Mouse (Mus musculus): ENCODE data around the gene Matk. TPM values are rescaled to one million over a fixed set of nuclear protein-coding genes. Genes with fewer than 3 reads are reported as not detected.

Matk gene
- polyA plus RNA-seq, 1 experiment = 0.15 TPM

DNA sequence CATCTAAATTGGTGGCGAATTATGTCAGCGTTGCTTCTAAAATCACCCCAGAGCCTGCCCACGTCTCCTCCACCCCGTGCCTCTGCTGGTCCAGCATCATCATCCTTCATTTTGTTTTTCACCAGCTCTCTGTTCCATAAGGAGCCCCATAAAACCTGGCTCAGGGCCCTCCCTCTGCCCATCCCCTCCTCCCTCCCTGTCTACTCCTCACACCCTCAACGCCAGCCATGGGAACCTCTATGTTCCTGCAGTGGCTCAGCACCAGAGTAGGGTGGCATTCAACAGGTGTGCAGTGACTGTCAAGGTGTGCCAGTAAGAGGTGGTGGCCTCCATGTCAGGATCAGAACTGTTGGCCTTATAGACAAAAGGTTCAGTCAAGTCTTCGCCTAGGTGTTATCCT is 42.5 kb downstream of the Matk start:
- TF ChIP-seq GATA1 (IDR thresholded peaks at IDR 0.05; ENCODE audit: low read length) (no peak), TAL1 (IDR thresholded peaks at IDR 0.05; ENCODE audit: low read length) (no peak)
- H3K9me3 ChIP-seq (ENCODE audit: control insufficient read depth, low read length) = no peaks in the 10 kb centered on the region
- H3K4me1 ChIP-seq (ENCODE audit: control insufficient read depth) = peaks cover 88% of the 10 kb centered on the region
- peaks cover 4% of the 10 kb centered on the region for H3K27me3 ChIP-seq (ENCODE audit: control insufficient read depth)
- peaks cover 28% of the 10 kb centered on the region for H3K36me3 ChIP-seq (ENCODE audit: control insufficient read depth)
- no peak overlapping the region for H3K4me3 ChIP-seq (replicated peaks)

DNA sequence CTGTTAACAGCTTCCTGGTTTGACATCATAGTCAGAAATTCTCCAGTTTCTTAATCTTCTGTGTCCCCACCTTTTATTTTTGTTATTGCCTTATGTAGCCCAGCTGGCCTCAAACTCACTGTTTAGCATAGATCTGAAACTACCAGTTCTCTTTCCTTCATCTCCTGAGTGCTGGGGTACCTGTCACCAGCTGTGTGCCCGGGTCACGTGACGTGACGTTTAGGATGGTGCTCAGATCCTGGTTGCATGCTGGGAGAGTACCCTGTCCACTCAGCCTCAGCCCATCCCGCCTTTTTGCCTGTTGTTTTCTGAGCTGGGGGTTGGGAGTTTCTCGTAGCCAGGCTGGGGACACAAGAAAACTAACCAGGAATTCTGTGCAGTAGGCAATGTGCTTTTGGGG is 44.5 kb downstream of the Matk start:
- Histone ChIP-seq H3K9me3 (ENCODE audit: control insufficient read depth, low read length) (no peaks in the 10 kb centered on the region), H3K4me3 (replicated peaks) (no peak overlapping the region), H3K4me1 (ENCODE audit: control insufficient read depth) (peaks cover 90% of the 10 kb centered on the region), H3K27me3 (ENCODE audit: control insufficient read depth) (no peaks in the 10 kb centered on the region), H3K36me3 (ENCODE audit: control insufficient read depth) (peaks cover 36% of the 10 kb centered on the region)
- TF ChIP-seq TAL1 (IDR thresholded peaks at IDR 0.05; ENCODE audit: low read length) (no peak), GATA1 (IDR thresholded peaks at IDR 0.05; ENCODE audit: low read length) (no peak)

DNA sequence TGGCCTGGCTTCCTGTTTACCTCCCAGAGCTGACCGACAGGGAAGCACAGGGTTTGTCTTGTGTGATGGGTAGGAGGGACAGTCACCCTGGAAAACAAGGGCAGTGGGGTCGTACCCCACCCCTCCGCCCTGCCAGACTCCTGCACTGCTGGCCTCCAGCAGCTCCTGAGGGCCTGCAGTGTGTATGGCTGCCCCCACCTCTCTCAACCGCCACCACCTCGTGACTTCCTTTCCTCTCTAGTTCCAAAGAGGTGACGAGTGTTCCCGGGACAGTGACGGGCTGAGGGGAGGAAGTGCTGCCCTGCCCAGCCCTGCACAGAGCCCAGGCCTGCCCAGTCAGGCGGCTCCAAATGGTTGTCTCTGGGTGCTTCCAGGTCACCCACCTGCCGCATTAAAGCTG is 45.1 kb downstream of the Matk start:
- TF ChIP-seq TAL1 (IDR thresholded peaks at IDR 0.05; ENCODE audit: low read length) (no peak), GATA1 (IDR thresholded peaks at IDR 0.05; ENCODE audit: low read length) (no peak)
- peaks cover 38% of the 10 kb centered on the region for H3K36me3 ChIP-seq (ENCODE audit: control insufficient read depth)

DNA sequence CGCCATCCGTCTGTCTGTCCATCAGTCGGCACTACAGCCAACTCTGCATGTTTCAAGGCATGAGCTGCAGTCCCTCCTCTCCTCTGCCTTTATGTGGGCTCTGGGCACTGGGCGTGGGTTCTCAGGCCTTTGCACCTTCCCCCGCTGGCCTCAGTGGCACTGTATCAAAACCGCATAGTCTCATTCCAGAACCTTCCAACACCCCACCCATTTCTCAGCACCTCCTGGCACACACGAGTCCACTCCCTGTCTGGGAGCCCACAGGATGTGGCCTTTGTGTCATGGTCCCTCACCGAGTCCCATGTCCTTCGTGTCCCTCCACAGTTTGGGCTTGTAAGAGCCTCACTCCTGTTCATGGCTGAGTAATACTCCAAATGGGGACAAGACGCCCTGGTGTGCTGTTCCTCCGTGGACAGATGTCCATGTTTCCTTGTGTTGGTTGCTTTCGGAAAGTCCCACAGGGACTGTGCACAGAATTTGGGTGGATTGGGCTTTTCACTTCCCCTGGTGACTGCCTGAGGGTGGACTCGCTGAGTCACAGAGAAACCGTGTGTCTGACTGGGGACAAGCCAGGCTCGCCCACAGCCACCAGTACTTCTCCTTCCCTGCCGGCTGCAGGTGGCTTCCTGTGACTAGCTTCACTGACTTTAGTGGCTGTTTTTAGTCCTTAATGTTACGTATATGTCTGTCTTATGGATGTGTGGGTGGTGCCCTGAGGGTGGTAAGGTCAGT is 45.8 kb downstream of the Matk start:
- TF ChIP-seq GATA1 (IDR thresholded peaks at IDR 0.05; ENCODE audit: low read length) = no peak
- TF ChIP-seq TAL1 (IDR thresholded peaks at IDR 0.05; ENCODE audit: low read length) = no peak
- Histone ChIP-seq H3K27me3 (ENCODE audit: control insufficient read depth) (no peaks in the 10 kb centered on the region), H3K9me3 (ENCODE audit: control insufficient read depth, low read length) (no peaks in the 10 kb centered on the region), H3K4me3 (replicated peaks) (no peak overlapping the region), H3K36me3 (ENCODE audit: control insufficient read depth) (peaks cover 38% of the 10 kb centered on the region), H3K4me1 (ENCODE audit: control insufficient read depth) (peaks cover 93% of the 10 kb centered on the region)

More for the DNA sequence above, 45.1 kb downstream of the Matk start:
- peaks cover 92% of the 10 kb centered on the region for H3K4me1 ChIP-seq (ENCODE audit: control insufficient read depth)
- H3K4me3 ChIP-seq (replicated peaks) = no peak overlapping the region
- no peaks in the 10 kb centered on the region for H3K27me3 ChIP-seq (ENCODE audit: control insufficient read depth)
- no peaks in the 10 kb centered on the region for H3K9me3 ChIP-seq (ENCODE audit: control insufficient read depth, low read length)

DNA sequence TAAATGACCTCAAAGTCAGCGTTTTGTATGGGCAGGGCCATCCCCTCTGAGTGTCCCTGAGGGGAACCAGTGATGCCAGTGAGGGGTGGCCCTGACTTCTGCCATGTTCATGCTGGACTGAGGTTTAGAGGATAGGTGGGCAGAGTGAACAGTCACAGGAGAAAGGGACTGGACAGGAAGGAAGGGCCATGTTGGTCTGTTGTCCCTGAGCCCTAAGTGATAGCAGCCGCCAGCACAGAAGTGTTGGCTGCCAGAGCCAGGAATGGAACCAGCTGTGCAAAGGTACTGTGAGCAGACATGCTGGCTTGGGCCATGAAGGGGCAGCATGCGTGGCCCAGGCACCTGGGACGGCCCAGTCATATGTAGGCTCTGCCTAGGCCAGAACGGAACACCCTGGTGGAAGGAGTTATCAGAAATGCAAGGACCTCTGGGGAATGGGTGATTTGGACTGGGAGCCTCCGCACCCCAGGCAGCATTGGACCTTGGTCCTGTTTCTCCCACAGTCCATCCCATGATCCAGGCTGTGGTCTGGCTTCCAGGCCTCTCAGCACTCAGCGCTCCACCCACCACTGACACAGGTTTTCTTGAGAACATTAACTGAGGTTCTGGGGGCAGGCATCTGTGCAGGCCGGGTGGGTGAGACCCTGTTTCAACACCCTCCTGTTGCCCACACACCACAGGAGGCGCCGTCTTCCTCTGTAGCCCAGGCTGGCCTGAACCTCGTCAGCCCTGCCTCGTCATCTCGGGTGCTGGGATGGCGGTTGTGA is 47.0 kb downstream of the Matk start:
- peaks cover 90% of the 10 kb centered on the region for H3K4me1 ChIP-seq (ENCODE audit: control insufficient read depth)
- H3K36me3 ChIP-seq (ENCODE audit: control insufficient read depth) = peaks cover 34% of the 10 kb centered on the region
- TF ChIP-seq TAL1 (IDR thresholded peaks at IDR 0.05; ENCODE audit: low read length) (no peak), GATA1 (IDR thresholded peaks at IDR 0.05; ENCODE audit: low read length) (no peak)
- no peak overlapping the region for H3K4me3 ChIP-seq (replicated peaks)
- H3K27me3 ChIP-seq (ENCODE audit: control insufficient read depth) = no peaks in the 10 kb centered on the region
- no peaks in the 10 kb centered on the region for H3K9me3 ChIP-seq (ENCODE audit: control insufficient read depth, low read length)

DNA sequence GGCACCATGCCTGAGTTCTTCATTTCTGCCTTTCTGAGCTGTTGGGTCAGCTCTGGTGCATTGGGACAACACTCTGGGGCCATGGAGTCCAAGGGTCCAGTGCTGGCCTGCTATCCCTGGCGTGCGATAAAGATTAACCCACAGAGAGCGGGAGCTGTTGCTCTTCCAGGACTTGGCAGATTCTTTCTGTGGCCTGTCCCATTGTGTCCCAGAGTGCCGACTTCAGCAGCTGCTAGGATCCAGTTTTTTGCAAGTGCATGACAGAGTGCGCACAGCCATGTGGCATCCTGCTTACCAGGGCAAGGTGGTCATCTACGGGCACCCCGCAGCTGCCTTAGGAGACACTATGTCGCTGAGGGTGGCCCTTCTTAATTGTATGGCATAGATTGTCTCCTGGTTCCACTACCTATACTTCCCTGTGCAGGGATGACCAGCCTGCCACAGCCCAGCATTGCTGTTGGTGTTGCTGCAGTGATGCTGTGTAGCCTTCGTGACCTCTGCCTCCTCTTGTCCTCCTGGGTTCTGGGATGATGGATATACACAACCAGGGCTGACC is 47.7 kb downstream of the Matk start:
- peaks cover 35% of the 10 kb centered on the region for H3K36me3 ChIP-seq (ENCODE audit: control insufficient read depth)
- no peaks in the 10 kb centered on the region for H3K27me3 ChIP-seq (ENCODE audit: control insufficient read depth)
- H3K4me1 ChIP-seq (ENCODE audit: control insufficient read depth) = peaks cover 88% of the 10 kb centered on the region
- no peaks in the 10 kb centered on the region for H3K9me3 ChIP-seq (ENCODE audit: control insufficient read depth, low read length)
- no peak overlapping the region for H3K4me3 ChIP-seq (replicated peaks)
- TF ChIP-seq GATA1 (IDR thresholded peaks at IDR 0.05; ENCODE audit: low read length) (no peak), TAL1 (IDR thresholded peaks at IDR 0.05; ENCODE audit: low read length) (no peak)

DNA sequence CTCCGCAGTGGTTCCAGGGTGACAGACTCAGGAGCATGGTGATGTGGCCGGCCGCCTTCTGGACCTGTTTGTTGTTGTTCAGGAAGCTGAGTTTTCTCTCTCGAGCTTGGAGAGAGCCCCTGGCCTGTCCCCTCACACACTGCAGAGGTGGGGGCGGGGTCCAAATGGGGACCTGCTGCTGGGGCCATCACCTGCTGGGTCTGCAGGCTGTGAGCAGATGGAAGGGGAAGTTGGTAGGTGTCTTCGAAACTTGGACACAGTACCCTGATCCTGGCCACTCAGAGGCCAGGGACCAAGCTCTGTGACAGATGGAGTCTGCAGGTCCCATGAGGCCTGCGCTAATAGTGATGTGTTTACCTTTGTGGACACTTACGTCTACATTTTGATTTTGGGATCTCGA is 48.6 kb downstream of the Matk start:
- Histone ChIP-seq H3K9me3 (ENCODE audit: control insufficient read depth, low read length) (no peaks in the 10 kb centered on the region), H3K4me3 (replicated peaks) (no peak overlapping the region), H3K36me3 (ENCODE audit: control insufficient read depth) (peaks cover 35% of the 10 kb centered on the region), H3K4me1 (ENCODE audit: control insufficient read depth) (peaks cover 79% of the 10 kb centered on the region), H3K27me3 (ENCODE audit: control insufficient read depth) (no peaks in the 10 kb centered on the region)
- TF ChIP-seq GATA1 (IDR thresholded peaks at IDR 0.05; ENCODE audit: low read length) (no peak), TAL1 (IDR thresholded peaks at IDR 0.05; ENCODE audit: low read length) (no peak)

DNA sequence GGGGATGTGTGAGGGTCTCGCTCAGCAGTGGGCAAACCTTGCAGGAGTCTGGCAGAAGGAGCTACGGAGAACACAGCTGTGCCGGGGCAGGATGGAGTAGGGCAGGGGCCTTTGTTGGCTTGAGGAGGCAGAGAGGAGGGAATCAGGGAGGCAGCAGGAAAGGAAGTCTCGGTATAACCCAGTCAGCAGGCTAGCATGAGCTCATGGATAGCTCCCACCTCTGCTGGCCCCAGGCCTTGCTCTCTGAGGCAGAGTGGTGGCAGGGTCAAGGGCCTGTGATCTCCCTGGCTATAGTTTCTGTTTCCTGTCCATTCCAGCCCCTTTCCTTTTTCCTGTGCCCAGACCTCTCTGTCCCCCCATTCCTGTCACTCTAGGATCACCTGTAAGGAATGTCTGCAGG is 49.6 kb downstream of the Matk start:
- Histone ChIP-seq H3K36me3 (ENCODE audit: control insufficient read depth) (peaks cover 41% of the 10 kb centered on the region), H3K9me3 (ENCODE audit: control insufficient read depth, low read length) (no peaks in the 10 kb centered on the region), H3K27me3 (ENCODE audit: control insufficient read depth) (no peaks in the 10 kb centered on the region), H3K4me1 (ENCODE audit: control insufficient read depth) (peaks cover 72% of the 10 kb centered on the region), H3K4me3 (replicated peaks) (no peak overlapping the region)
- no peak for TF ChIP-seq TAL1 (IDR thresholded peaks at IDR 0.05; ENCODE audit: low read length)
- TF ChIP-seq GATA1 (IDR thresholded peaks at IDR 0.05; ENCODE audit: low read length) = no peak

DNA sequence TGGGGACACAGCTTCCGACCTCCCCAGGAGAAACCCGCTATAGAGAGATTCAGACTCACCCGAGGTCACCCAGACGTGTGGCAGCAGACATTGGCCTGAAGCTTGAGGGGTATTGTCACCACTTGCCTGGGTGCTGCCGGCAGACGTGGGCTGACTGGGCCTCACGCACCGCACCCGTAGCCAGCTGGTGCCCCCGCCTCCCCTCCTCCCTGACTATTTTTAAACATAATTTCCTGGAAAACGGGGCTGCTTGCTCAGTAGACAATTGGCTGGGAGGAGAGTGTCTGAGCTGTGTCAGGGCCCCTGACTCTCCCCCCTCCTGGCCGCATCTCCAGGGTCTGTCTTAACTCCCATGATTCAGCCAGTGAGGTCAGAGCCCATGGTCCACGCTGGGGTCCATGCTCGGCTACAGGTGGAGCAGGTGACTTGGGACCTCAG is 50.1 kb downstream of the Matk start:
- Histone ChIP-seq H3K4me1 (ENCODE audit: control insufficient read depth) (peaks cover 67% of the 10 kb centered on the region), H3K4me3 (replicated peaks) (peak overlapping the region; percentile 19), H3K36me3 (ENCODE audit: control insufficient read depth) (peaks cover 46% of the 10 kb centered on the region), H3K27me3 (ENCODE audit: control insufficient read depth) (no peaks in the 10 kb centered on the region), H3K9me3 (ENCODE audit: control insufficient read depth, low read length) (no peaks in the 10 kb centered on the region)
- no peak for TF ChIP-seq TAL1 (IDR thresholded peaks at IDR 0.05; ENCODE audit: low read length)
- TF ChIP-seq GATA1 (IDR thresholded peaks at IDR 0.05; ENCODE audit: low read length) = no peak

All from erythroblast, embryonic 14.5 days (primary cell).